ENCODE assay signal across 8 mouse cellular contexts in the genomic region with DNA sequence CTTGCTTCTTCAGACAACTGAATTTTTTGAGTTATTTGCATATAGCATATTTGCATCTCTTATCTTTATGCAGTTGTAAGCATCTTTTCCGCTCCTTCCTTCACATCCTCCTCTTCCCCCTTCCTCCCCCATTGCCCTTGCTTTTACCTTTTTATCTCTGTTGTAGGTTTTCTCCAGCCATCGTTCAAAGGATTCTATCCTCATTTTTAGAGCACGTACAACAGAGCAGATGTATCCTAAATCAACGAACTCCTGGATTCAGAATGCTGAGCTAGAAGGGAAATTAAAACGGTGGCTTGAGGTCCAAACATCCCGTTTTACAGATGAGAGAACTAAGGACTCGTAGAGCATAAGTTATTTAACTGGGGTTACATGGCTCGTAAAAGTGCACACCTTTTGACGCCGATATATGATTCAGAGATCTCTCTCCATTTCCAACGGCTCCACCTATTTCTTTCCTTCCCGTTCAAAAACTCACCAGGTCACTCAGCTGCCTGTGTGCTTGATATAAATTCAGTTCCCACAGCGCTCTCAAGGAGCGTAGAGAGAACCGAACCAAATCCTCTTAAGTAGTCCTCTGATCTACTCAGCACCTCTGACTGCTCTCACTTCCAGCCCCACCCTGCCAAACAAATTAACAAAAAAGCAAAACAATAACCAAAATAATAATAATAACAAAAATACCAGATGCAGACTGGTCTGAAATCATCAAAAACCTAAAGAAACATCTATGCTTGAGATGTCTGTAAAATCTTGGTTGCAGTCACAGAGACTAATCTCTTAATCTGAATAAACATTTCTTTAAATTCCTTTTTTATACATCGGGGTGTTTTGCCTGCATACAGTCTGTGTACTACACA. TPM values are rescaled to one million over a fixed set of nuclear protein-coding genes. Genes with fewer than 3 reads are reported as not detected.
DNase-seq lines count a peak whose midpoint lies in the region; ATAC-seq lines count a peak whose summit lies in the region.

No protein-coding gene starts in this region.

- intact Hi-C loops in left cerebral cortex, postnatal 14 days (cut with DNase I) = loop anchor here (5.0 to 10.0 kb wide), 3 partner anchors 40 to 297 kb away; no protein-coding TSS in a partner anchor

- H3K4me1 ChIP-seq in forebrain, embryonic 14.5 days (ENCODE audit: control insufficient read depth, insufficient read depth, low read length) = peaks cover 7% of the 10 kb centered on the region
- H3K4me1 ChIP-seq in liver, embryonic 15.5 days (replicated peaks) = peaks cover 33% of the 10 kb centered on the region

- WGBS in forebrain, embryonic 14.5 days = 13% methylated on average over 16 of the region's 16 CpGs
- 26% methylated on average over 16 of the region's 16 CpGs for WGBS in liver, embryonic 15.5 days (ENCODE audit: insufficient replicate concordance)

- 0 out of 2 replicates have a peak, but pooled peaks cover 3% of the 10 kb centered on the region for H3K36me3 ChIP-seq in forebrain, embryonic 14.5 days (ENCODE audit: control insufficient read depth, insufficient read depth, low read length)
- H3K36me3 ChIP-seq in liver, embryonic 15.5 days (replicated peaks) = no peaks in the 10 kb centered on the region

- peak; percentile 23 for ATAC-seq in CD4-positive, CD25-positive, alpha-beta regulatory T cell, adult 4 months
- ATAC-seq in forebrain, embryonic 14.5 days = no peak
- ATAC-seq in liver, embryonic 15.5 days (ENCODE audit: insufficient read depth) = no peak

- H3K27ac ChIP-seq in forebrain, embryonic 14.5 days (ENCODE audit: low read depth, low read length) = peak overlapping the region; percentile 94
- H3K27ac ChIP-seq in liver, embryonic 15.5 days (replicated peaks) = no peak overlapping the region

- H3K9ac ChIP-seq in forebrain, embryonic 14.5 days (ENCODE audit: low read length) = peak overlapping the region; percentile 99
- peak overlapping the region; percentile 23; the same call in 1 of the 2 replicates for H3K9ac ChIP-seq in liver, embryonic 15.5 days

- peak overlapping the region; percentile 67 for H3K4me2 ChIP-seq in forebrain, embryonic 14.5 days (ENCODE audit: low read length)
- peak overlapping the region; percentile 87 for H3K4me2 ChIP-seq in liver, embryonic 15.5 days

- peak; percentile 75 for DNase-seq in heart, adult 11 months
- DNase-seq in heart, adult 18-20 months = no peak
- DNase-seq in forebrain, embryonic 14.5 days (ENCODE audit: low spot score) = peak; percentile 40
- DNase-seq in adrenal gland, postnatal 4 days (ENCODE audit: low spot score in 2 of 2) = no peak
- no peak for DNase-seq in left cerebral cortex, postnatal 14 days (ENCODE audit: low spot score in 2 of 2)
- no peak for DNase-seq in gastrocnemius, adult 8-10 months (ENCODE audit: low spot score in 2 of 2)

- no peaks in the 10 kb centered on the region for H3K27me3 ChIP-seq in forebrain, embryonic 14.5 days (replicated peaks; ENCODE audit: control insufficient read depth, insufficient read depth, low read length)
- H3K27me3 ChIP-seq in liver, embryonic 15.5 days = no peaks in the 10 kb centered on the region

- H3K9me3 ChIP-seq in forebrain, embryonic 14.5 days (replicated peaks; ENCODE audit: control insufficient read depth, low read length) = no peaks in the 10 kb centered on the region
- no peaks in the 10 kb centered on the region for H3K9me3 ChIP-seq in liver, embryonic 15.5 days (replicated peaks)

- H3K4me3 ChIP-seq in forebrain, embryonic 14.5 days (ENCODE audit: low read depth, low read length) = peak overlapping the region; percentile 100
- H3K4me3 ChIP-seq in liver, embryonic 15.5 days (replicated peaks) = peak overlapping the region; percentile 99

RNA-seq across cellular contexts. Expression of gene Cpsf6, which starts 2.2 kb away (rescaled TPM):
- 10 to 100 TPM; 31.3 to 34.7 TPM for total RNA-seq in heart, adult 18-20 months (2021)
- 100 to 1,000 TPM; 116 to 124 TPM for polyA plus RNA-seq in CD4-positive, CD25-positive, alpha-beta regulatory T cell, adult 4 months (2017; shearing (Covaris generic))
- polyA plus RNA-seq in forebrain, embryonic 14.5 days (2014; fragmentation: Nextera tagmentation; extraction: Ambion mirVana) = 188 and 232 TPM in 2 replicates
- 50.2 and 51.3 TPM in 2 replicates for polyA plus RNA-seq in liver, embryonic 15.5 days (2015; fragmentation: Nextera tagmentation; extraction: Ambion mirVana)
- total RNA-seq in adrenal gland, postnatal 4 days (2021) = 100 to 1,000 TPM; 103 to 113 TPM
- total RNA-seq in left cerebral cortex, postnatal 14 days (2021) = 100 to 1,000 TPM; 102 TPM
- total RNA-seq in gastrocnemius, adult 8-10 months (2022) = 10 to 100 TPM; 16.8 to 22.6 (median 18.5) TPM

Comparison
In these comparisons a context has a peak if more than half of its experiments do, and no peak if none do; other contexts are left out.
1. DNase-seq: peak in heart, adult 11 months (single experiment) and forebrain, embryonic 14.5 days (single experiment); none in heart, adult 18-20 months (0 of 2), adrenal gland, postnatal 4 days (0 of 2), left cerebral cortex, postnatal 14 days (0 of 2) and gastrocnemius, adult 8-10 months (0 of 2).